Mouse (Mus musculus): ENCODE measurements around the gene Irs3. TPM values are rescaled to one million over a fixed set of nuclear protein-coding genes. Genes with fewer than 3 reads are reported as not detected.

Irs3 gene
- polyA plus RNA-seq, 1 experiment from 2014 or later = 0.16 TPM

DNA sequence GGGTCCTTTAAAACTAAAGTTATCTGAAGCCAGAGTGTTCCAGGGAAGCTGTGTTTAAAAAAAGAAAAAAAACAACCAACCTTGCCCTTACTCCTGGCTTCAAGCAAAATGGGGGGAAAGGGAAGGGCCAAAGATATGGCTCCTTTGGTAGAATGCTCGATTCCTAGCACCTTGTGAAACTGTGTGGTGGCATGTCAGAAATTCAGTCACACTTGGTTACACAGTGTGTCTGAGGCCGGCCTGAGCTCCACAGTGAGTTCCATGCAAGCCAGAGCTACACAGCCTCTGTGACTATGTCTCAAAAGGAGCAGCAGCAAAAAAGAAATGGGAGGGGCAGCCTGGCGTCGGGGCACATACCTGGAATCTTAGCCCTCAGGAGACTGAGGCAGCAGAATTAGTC is 3.7 kb upstream of the Irs3 start:
- no peak for ATAC-seq

DNA sequence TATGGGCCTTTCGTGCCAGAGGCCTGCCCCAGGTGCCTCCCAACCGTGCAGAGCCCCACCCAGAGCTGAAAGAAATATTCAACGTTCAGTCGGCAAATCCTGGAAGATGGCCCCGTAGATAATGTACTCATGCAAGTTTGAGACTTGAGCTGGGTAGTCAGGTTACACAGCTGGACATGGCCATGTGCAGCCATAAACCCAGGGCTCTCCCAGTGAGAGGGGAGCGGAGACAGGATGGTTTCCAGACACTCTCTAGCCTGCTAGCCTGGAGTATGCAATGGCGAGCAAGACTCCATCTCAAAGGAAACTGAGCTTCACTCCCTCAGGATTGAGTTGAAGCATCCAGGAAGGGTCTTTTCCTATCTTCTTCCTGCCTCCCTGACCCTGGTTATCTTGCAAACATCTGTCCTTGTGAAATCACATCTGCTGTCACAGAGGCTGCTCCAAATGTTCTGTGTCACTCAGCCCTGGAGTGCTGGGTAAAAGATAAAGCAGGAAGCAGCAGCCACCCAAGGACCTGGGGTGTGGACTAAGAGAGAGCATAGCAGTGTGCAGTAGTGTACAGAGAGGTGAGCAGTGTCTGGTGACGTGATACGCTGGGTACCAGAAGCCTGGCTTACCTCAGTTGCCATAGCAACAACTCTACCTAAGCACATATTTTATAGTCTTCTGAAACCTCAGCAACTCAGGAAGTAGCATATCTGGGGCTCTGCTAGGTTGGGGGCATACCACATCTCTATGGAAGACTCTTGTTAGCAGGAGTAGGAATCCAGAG is 2.5 kb upstream of the Irs3 start:
- ATAC-seq = peak; percentile 76
- H3K9me3 ChIP-seq (ENCODE audit: control insufficient read depth, low read length) = no peaks in the 10 kb centered on the region
- no peak overlapping the region for H3K4me3 ChIP-seq (ENCODE audit: low read length)
- peaks cover 12% of the 10 kb centered on the region for H3K4me1 ChIP-seq (ENCODE audit: control insufficient read depth, insufficient read depth, low read depth, low read length)
- WGBS = 70% methylated on average over 9 of the region's 9 CpGs
- peaks cover 4% of the 10 kb centered on the region for H3K36me3 ChIP-seq (ENCODE audit: control insufficient read depth, insufficient read depth, low read length)
- peaks cover 15% of the 10 kb centered on the region for H3K27me3 ChIP-seq (replicated peaks; ENCODE audit: control insufficient read depth, insufficient read depth, low read length)
- H3K4me2 ChIP-seq (ENCODE audit: low read length) = no peak overlapping the region
- no peak overlapping the region for H3K9ac ChIP-seq (ENCODE audit: low read depth, low read length)
- H3K27ac ChIP-seq (ENCODE audit: low read depth, low read length) = 0 out of 2 replicates have a peak overlapping the region, but pooled peaks have one; percentile 1

More for the DNA sequence above, 3.7 kb upstream of the Irs3 start:
- no peak overlapping the region for H3K4me2 ChIP-seq (ENCODE audit: low read length)
- no peaks in the 10 kb centered on the region for H3K9me3 ChIP-seq (ENCODE audit: control insufficient read depth, low read length)
- H3K36me3 ChIP-seq (ENCODE audit: control insufficient read depth, insufficient read depth, low read length) = peaks cover 8% of the 10 kb centered on the region
- peaks cover 15% of the 10 kb centered on the region for H3K27me3 ChIP-seq (replicated peaks; ENCODE audit: control insufficient read depth, insufficient read depth, low read length)
- no peak overlapping the region for H3K27ac ChIP-seq (ENCODE audit: low read depth, low read length)
- H3K4me3 ChIP-seq (ENCODE audit: low read length) = no peak overlapping the region
- WGBS = 39% methylated on average over 4 of the region's 4 CpGs
- H3K9ac ChIP-seq (ENCODE audit: low read depth, low read length) = no peak overlapping the region
- peaks cover 12% of the 10 kb centered on the region for H3K4me1 ChIP-seq (ENCODE audit: control insufficient read depth, insufficient read depth, low read depth, low read length)

DNA sequence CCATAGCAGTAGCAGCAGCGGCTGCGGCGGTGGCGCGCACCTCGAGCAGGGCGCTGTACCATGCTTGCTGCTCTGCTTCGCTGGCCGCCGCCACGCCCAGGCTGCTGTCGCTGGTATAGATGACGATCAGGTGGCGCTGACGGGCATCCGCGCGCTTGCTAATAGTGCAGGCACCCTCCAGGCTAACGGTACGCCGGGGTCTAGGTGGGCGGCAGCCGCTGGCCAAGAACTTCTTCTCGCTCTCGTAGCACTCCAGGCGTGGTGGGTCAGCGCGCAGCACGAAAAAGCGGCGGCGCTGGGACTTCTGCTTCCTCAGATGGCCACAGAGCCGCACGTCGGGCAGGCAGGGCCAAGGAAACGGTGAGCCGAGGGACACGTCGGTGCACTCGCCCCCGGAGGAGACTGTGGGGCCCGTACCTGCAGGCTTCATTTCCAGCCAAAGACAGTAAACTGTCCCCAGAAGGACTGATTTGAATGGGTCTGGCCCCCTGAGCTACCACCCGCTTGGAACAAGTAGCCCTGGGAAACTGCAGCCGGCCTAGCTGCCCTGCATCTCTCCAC is 343 bp downstream of the Irs3 start:
- peaks cover 9% of the 10 kb centered on the region for H3K36me3 ChIP-seq (ENCODE audit: control insufficient read depth, insufficient read depth, low read length)
- H3K9ac ChIP-seq (ENCODE audit: low read depth, low read length) = peak overlapping the region; percentile 48
- H3K27me3 ChIP-seq (replicated peaks; ENCODE audit: control insufficient read depth, insufficient read depth, low read length) = peaks cover 15% of the 10 kb centered on the region
- WGBS = 4% methylated on average over 44 of the region's 44 CpGs
- peak overlapping the region; percentile 26 for H3K4me3 ChIP-seq (ENCODE audit: low read length)
- no peaks in the 10 kb centered on the region for H3K9me3 ChIP-seq (ENCODE audit: control insufficient read depth, low read length)
- peak overlapping the region; percentile 47 for H3K4me2 ChIP-seq (ENCODE audit: low read length)
- peaks cover 11% of the 10 kb centered on the region for H3K4me1 ChIP-seq (ENCODE audit: control insufficient read depth, insufficient read depth, low read depth, low read length)
- H3K27ac ChIP-seq (ENCODE audit: low read depth, low read length) = no peak overlapping the region
- ATAC-seq = no peak

DNA sequence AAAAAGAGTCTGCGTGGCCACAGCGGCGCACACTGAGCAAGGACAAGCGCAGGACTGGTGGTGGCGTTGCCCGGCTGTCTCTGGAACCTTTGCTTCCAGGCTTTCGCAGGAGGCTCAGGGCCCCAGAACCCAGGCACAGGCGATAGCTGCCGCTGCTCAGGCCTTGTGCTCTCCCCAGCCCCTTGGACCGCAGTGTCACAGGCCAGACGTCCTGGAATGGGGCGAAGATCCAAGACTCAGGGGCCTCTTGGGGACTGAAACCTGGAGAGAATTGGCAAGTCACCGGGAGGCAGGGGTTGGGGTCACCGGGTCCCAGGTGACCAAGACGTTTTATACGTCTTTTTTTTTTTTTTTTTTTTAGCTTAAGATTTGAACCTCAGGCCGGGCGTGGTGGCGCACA is 1.0 kb downstream of the Irs3 start:
- WGBS = 38% methylated on average over 19 of the region's 19 CpGs
- Histone ChIP-seq H3K4me2 (ENCODE audit: low read length) (no peak overlapping the region), H3K9ac (ENCODE audit: low read depth, low read length) (no peak overlapping the region), H3K27me3 (replicated peaks; ENCODE audit: control insufficient read depth, insufficient read depth, low read length) (peaks cover 15% of the 10 kb centered on the region), H3K4me3 (ENCODE audit: low read length) (no peak overlapping the region), H3K36me3 (ENCODE audit: control insufficient read depth, insufficient read depth, low read length) (peaks cover 11% of the 10 kb centered on the region), H3K27ac (ENCODE audit: low read depth, low read length) (no peak overlapping the region), H3K4me1 (ENCODE audit: control insufficient read depth, insufficient read depth, low read depth, low read length) (peaks cover 6% of the 10 kb centered on the region), H3K9me3 (ENCODE audit: control insufficient read depth, low read length) (no peaks in the 10 kb centered on the region)
- ATAC-seq = no peak

DNA sequence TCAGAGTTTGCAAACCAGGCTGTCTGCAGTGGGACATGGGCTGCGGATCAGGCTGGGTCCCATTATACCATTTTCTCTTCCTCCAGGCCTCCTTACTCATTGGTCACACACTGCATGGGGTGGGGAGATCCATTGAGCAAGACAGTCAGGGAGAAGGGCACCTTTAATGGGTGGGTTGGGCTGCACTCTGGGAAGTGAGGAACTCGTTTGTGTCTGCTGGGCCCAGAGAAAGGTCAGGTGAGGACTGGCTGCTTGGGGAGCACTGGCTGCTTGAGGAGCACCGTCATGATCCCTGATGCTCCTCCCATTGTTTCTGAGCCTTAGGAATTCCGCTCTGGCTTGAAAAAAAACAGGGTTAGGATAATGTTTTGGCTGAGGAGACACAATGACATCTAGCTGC is 2.6 kb downstream of the Irs3 start:
- Histone ChIP-seq H3K27ac (ENCODE audit: low read depth, low read length) (0 out of 2 replicates have a peak overlapping the region, but pooled peaks have one; percentile 17), H3K4me2 (ENCODE audit: low read length) (no peak overlapping the region), H3K4me3 (ENCODE audit: low read length) (no peak overlapping the region), H3K9me3 (ENCODE audit: control insufficient read depth, low read length) (no peaks in the 10 kb centered on the region), H3K27me3 (replicated peaks; ENCODE audit: control insufficient read depth, insufficient read depth, low read length) (peaks cover 15% of the 10 kb centered on the region), H3K36me3 (ENCODE audit: control insufficient read depth, insufficient read depth, low read length) (peaks cover 18% of the 10 kb centered on the region), H3K9ac (ENCODE audit: low read depth, low read length) (no peak overlapping the region), H3K4me1 (ENCODE audit: control insufficient read depth, insufficient read depth, low read depth, low read length) (peaks cover 6% of the 10 kb centered on the region)
- WGBS = 50% methylated on average over 4 of the region's 4 CpGs
- no peak for ATAC-seq

DNA sequence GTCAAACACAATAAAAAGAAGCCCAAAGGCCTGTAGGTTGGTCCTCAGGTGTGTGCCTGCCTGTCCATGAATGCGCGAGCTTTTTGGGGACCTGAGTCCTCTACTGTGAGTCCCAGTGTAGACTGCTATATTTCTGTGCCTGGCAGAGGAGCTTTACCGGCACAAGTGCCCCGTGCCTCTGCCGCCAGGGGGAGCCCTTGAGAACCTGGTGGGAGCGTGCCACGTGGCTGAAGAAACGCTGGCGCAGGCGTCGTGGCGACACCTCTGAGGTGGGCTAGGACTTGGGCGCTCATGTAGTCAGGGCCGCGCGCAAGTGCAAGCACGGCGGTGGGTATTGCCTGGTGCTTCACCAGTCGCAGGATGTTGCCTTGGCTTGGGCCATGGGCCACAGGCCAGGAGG is 4.5 kb downstream of the Irs3 start, which contains the start of gene Sap25:
Sap25 (plus strand) TSS at position 281 of the 400 bp plus-strand sequence.
- peaks cover 25% of the 10 kb centered on the region for H3K36me3 ChIP-seq (ENCODE audit: control insufficient read depth, insufficient read depth, low read length)

DNA sequence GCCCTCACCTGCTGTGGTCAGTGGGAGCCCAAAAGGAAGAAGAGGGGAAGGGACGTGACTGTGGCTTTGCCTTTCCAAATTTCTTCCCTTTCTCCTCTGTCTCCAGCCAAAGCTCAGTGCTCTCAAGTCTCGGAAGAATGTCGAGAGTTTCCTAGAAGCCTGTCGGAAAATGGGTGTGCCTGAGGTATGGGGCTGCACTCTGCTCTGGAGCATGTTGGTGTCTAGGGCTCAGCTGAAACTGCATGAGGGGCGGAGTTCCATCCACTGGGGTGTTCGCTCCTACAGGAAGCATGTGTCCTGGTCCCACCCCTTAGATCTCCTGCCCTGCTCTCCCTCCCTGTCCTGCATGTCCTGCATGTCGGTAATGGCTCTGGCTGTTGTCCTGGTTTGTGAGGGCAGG is 6.0 kb downstream of the Irs3 start:
- WGBS = 93% methylated on average over 7 of the region's 7 CpGs

More for the DNA sequence above, 4.5 kb downstream of the Irs3 start, which contains the start of gene Sap25:
- Histone ChIP-seq H3K27me3 (replicated peaks; ENCODE audit: control insufficient read depth, insufficient read depth, low read length) (peaks cover 10% of the 10 kb centered on the region), H3K4me3 (ENCODE audit: low read length) (no peak within 1 kb of the TSS), H3K9me3 (ENCODE audit: control insufficient read depth, low read length) (no peaks in the 10 kb centered on the region), H3K4me2 (ENCODE audit: low read length) (no peak within 1 kb of the TSS), H3K4me1 (ENCODE audit: control insufficient read depth, insufficient read depth, low read depth, low read length) (peaks cover 6% of the 10 kb centered on the region), H3K27ac (ENCODE audit: low read depth, low read length) (no peak within 1 kb of the TSS), H3K9ac (ENCODE audit: low read depth, low read length) (no peak within 1 kb of the TSS)
- ATAC-seq = no peak
- 91% methylated on average over 19 of the region's 19 CpGs for WGBS

DNA sequence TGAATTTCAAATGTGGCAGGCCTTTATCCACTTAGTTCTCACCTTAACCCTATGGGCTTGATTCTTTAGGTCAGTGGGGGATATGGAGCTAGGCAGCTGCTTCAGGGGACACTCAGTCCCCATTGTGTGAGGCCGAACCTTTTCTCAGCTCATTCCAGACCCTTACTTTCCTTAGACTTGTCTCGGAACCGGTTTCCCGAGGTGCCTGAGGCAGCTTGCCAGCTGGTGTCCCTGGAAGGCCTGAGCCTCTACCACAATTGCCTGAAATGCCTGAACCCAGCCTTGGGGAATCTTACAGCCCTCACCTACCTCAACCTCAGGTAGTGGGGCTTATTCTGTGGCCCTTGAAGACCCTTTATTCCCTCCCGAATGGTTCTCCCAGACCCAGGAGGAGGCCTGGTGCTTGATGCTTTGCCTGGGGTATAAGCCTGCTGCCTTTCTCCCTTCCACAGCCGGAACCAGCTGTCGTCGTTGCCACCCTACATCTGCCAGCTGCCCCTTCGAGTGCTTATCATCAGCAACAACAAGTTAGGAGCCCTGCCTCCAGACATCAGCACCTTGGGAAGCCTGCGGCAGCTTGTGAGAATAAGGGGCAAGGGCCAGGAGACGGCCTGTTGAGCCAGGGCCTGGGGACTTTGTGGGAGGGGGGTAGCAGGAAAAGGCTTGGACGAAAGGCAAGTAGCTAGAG is 12.0 kb downstream of the Irs3 start:
- no peaks in the 10 kb centered on the region for H3K27me3 ChIP-seq (replicated peaks; ENCODE audit: control insufficient read depth, insufficient read depth, low read length)
- no peak overlapping the region for H3K4me2 ChIP-seq (ENCODE audit: low read length)
- peaks cover 18% of the 10 kb centered on the region for H3K36me3 ChIP-seq (ENCODE audit: control insufficient read depth, insufficient read depth, low read length)
- no peak for ATAC-seq
- no peak overlapping the region for H3K9ac ChIP-seq (ENCODE audit: low read depth, low read length)
- H3K9me3 ChIP-seq (ENCODE audit: control insufficient read depth, low read length) = no peaks in the 10 kb centered on the region
- H3K27ac ChIP-seq (ENCODE audit: low read depth, low read length) = no peak overlapping the region
- WGBS = 67% methylated on average over 12 of the region's 12 CpGs
- H3K4me1 ChIP-seq (ENCODE audit: control insufficient read depth, insufficient read depth, low read depth, low read length) = peaks cover 25% of the 10 kb centered on the region
- H3K4me3 ChIP-seq (ENCODE audit: low read length) = no peak overlapping the region

More for the DNA sequence above, 6.0 kb downstream of the Irs3 start:
- Histone ChIP-seq H3K27me3 (replicated peaks; ENCODE audit: control insufficient read depth, insufficient read depth, low read length) (no peaks in the 10 kb centered on the region; the same call in 1 of the 2 replicates), H3K4me3 (ENCODE audit: low read length) (no peak overlapping the region), H3K9ac (ENCODE audit: low read depth, low read length) (no peak overlapping the region), H3K27ac (ENCODE audit: low read depth, low read length) (no peak overlapping the region), H3K36me3 (ENCODE audit: control insufficient read depth, insufficient read depth, low read length) (peaks cover 30% of the 10 kb centered on the region), H3K9me3 (ENCODE audit: control insufficient read depth, low read length) (no peaks in the 10 kb centered on the region), H3K4me1 (ENCODE audit: control insufficient read depth, insufficient read depth, low read depth, low read length) (no peaks in the 10 kb centered on the region), H3K4me2 (ENCODE audit: low read length) (no peak overlapping the region)
- no peak for ATAC-seq

DNA sequence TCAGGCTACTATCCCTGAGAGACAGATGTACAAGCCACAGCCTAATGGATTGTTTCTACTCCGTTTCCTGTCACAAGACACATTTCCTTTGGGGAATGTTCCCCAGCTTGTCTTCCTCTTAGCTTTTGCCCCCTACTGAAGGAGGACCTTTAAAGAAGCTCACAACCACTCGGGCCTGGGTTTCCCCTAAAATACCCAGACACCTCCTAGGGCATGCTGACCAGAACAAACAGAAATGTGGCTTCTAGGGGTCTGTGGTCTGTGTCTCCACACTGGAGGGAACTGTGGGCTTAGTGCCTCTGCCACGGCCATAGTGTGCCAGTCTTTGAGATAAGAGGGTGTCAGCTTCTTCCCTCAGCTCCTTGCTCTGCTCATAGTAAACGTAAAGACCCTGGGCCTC is 13.9 kb downstream of the Irs3 start:
- 67% methylated on average over 4 of the region's 4 CpGs for WGBS
- no peak overlapping the region for H3K4me3 ChIP-seq (ENCODE audit: low read length)
- H3K9ac ChIP-seq (ENCODE audit: low read depth, low read length) = no peak overlapping the region
- no peak for ATAC-seq
- peaks cover 14% of the 10 kb centered on the region for H3K36me3 ChIP-seq (ENCODE audit: control insufficient read depth, insufficient read depth, low read length)
- H3K9me3 ChIP-seq (ENCODE audit: control insufficient read depth, low read length) = no peaks in the 10 kb centered on the region
- H3K27ac ChIP-seq (ENCODE audit: low read depth, low read length) = peak overlapping the region; percentile 34; the same call in 1 of the 2 replicates
- no peaks in the 10 kb centered on the region for H3K27me3 ChIP-seq (replicated peaks; ENCODE audit: control insufficient read depth, insufficient read depth, low read length)
- peak overlapping the region; percentile 97 for H3K4me2 ChIP-seq (ENCODE audit: low read length)
- H3K4me1 ChIP-seq (ENCODE audit: control insufficient read depth, insufficient read depth, low read depth, low read length) = peaks cover 29% of the 10 kb centered on the region

Measured in hindbrain, embryonic 16.5 days (tissue).